Mouse (Mus musculus) brain, embryonic 18.5 days (tissue): ENCODE measurements at regions not wholly inside any gene's neighbourhood (a gene's known extent, or its start where the extent isn't known, plus 50 kb on each side); places are given as distances from the start of the nearest gene placed in this dataset.
"Not testable (repeated sequence)": the region's sequence is repeated elsewhere in the genome, so short reads cannot be mapped to it uniquely, and the experiment has no call there.

Source experiments
- DNase-seq: peaks from one replicate; pipeline ENCODE4 v3.0.0-alpha.2; 2012; ENCODE audit warnings: low read depth, low spot score

DNA sequence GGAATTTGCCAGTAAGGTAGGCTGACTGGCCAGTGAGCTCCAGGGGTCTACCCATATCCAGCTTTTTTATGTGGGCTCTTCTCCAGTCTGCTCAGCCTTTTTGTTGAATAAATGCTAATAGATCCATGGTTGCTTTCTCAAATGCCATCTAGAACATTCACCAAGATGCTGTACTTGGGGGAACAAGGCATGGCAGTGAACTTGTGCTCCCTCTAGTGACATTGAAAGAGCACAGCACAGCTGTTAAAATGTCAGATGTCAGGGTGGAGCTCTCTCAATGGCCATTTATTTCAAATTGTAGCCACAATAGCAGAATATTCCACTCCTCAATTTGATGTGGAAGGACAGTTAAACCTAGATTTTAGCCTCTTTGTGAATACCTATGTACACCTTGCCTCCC is 86.3 kb downstream of the Kcnk1 start:
- no peak for DNase-seq

GRCm38 (mm10) chr8:126082827-126083226 is 87.9 kb downstream of the Kcnk1 start:
- no peak for DNase-seq

DNA sequence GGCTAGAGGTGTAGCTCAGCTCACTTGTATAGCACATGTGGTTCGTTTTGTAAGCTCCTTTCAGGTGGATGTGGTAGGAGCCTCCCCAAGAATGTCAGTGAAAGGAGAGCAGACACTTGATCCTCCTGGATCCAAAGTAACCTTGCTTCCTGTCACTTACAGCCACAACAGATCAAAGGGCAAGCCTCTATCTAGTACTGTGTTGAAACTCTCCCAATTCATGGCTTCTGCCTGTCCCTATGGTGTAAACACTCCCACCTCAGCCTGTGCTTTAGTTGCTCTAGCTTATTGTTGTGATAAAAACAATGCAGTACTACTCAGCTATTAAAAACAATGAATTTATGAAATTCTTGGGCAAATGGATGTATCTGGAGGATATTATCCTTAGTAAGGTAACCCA is 95.8 kb downstream of the Kcnk1 start:
- DNase-seq: no peak

DNA sequence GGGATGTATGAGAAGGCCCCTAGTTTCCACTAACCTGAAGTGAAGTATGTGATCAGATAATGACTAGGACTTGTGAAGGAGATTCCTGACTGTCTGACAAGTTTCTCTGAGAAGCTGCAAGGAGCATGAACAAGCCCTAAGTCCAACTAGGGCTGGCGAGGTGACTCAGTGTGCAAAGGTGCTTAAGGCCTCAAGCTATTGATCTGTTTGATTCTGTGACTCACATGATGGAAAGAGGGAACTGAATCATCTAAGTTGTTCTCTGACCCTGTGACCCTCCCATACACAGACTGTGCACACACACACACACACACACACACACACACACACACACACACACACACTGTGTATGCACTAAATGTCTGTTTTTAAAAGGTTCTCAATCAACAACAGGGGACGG is 99.0 kb downstream of the Kcnk1 start:
- no peak for DNase-seq

DNA sequence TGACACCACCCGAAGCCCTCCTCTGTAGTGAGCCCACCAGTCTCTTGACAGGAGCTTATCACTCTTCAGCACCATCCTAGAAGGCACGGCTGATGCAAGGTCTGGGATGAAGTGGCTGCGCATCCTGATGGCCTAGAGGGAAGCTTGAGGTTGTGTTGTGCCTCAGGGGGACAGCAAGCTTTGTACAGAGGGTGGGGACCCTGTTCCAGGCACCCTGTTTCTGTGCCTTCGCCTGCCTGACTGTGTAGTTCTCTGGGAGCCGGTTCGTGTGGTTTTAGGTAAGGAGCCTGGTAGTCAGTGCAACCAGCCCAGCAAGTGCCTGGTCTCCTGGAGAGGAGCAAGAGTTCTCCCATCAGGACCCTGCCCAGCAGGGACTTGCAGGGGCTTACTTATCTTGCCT is 101.1 kb downstream of the Kcnk1 start:
- no peak for DNase-seq

DNA sequence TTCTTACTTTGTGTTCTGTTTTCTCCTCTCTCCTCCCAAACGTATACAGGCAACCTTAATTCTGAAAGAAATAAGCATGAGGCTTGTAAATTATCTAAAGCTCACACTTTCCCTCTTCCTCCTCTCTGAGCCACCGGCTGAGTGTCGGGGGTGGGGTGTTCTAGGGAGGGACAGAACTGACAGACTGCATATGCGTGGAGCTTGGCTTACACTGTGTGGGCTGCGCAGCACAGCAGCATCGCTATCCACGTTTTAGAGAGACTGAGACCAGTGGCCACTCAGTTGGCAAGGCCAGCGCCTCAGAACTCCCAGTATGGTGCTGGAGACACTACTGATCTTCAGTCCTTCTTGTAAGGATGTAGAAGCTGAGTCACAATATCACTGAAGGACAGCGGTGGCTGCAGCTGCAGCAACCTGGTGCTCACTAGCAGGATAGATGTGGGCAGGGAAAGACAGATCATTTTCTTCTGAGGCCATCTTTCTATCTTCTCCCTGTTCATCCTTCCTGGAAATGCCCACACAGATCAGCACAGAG is 101.7 kb downstream of the Kcnk1 start:
- no peak for DNase-seq

GRCm38 (mm10) chr8:126098886-126099285 is 103.9 kb downstream of the Kcnk1 start:
- no peak for DNase-seq

DNA sequence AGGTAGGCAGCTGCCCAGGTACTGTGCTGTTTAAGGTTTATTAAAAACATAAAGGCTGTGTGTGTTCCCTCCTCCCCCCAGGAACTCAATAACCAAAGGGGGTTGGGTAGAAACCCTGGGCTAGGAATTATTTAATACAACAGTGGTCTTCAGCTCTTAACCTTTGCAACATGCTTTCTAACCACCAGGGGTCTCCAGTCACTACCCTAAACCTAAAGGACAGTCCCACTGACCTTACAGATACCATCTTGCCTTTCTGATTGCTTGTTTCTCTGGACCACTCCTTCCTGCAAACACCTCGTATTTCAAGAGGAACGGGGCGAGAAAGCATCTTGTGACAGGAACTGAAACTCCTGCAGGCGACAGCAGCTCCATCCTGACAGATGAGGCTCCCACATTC is 104.9 kb downstream of the Kcnk1 start:
- no peak for DNase-seq

- no peak for DNase-seq
Measured at GRCm38 (mm10) chr8:126105043-126105442, 110.1 kb downstream of the Kcnk1 start.

DNA sequence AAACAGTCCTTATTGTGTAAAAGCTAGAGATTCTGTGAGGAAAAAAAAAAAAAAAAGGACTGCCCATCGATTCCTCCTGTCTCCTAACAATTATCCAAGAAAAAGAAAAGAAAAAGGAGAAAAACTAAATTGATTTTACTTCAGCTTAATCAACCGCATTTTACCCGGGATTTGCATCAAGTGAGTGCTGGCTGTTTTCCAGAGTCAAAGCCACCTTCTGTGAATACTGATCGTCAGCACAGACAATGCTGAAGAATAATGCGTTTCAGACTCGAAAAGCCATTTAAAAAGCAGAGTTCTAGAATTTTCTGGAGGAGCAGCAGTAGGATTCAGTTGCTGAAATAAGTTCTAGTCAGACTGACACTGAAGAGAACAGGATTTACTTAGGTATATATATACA is 131.1 kb downstream of the Kcnk1 start:
- DNase-seq: no peak

GRCm38 (mm10) chr8:126132076-126132475 is 137.1 kb downstream of the Kcnk1 start:
- no peak for DNase-seq

DNA sequence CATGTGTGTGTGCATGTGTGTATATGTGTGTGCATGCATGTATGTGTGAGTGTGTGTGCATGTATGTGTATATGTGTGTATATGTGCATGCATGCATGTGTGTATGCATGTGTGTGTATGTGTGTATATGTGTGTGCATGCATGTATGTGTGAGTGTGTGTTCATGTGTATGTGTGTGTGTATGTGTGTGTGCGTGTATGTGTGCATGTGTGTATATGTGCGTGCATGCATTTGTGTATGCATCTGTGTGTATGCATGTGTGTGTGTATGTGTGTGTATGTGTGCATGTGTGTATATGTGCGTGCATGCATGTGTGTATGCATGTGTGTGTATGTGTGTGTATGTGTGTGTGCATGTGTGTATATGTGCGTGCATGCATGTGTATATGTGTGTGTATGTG is 137.9 kb downstream of the Kcnk1 start:
- DNase-seq: not testable (repeated sequence)

DNA sequence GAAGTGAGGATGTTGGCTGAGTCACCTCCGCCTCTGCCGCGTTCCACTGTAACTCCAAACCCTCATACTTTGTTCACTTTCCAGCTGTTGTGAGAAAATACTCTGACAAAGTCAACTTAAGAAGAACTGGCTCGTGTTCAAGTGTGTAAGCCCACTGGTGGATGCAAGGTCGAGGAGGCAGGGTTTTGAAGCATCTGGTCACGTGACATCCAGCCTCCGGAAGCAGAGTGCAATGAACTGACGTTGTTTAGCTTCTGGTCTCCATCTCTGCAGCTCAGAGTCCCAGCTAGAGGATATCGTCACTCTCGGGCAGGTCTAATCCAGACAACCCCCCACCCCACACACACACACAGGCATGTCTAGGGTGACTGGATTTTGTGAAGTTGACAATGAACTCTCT is 140.1 kb downstream of the Kcnk1 start:
- DNase-seq: no peak

GRCm38 (mm10) chr8:126135573-126135972 is 140.6 kb downstream of the Kcnk1 start:
- DNase-seq: no peak

DNA sequence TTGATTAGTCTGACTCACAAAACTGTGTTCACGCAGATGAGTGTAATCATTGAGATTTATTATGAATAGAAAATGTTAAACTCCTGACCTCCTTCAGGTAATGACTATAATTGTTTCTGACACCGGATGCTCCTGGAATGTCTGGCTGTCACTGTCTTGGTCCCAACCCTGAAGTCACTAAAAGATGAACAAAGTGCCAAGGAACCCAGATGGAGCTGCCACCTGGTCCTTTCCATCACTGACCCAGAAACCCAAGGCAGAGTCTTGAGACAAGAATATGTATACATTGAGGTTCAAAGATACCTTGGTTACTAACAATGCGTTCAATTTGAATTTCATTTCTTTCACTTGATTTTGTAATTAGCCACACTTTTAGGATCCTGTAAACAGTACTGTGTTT is 142.0 kb downstream of the Kcnk1 start:
- DNase-seq: no peak

DNA sequence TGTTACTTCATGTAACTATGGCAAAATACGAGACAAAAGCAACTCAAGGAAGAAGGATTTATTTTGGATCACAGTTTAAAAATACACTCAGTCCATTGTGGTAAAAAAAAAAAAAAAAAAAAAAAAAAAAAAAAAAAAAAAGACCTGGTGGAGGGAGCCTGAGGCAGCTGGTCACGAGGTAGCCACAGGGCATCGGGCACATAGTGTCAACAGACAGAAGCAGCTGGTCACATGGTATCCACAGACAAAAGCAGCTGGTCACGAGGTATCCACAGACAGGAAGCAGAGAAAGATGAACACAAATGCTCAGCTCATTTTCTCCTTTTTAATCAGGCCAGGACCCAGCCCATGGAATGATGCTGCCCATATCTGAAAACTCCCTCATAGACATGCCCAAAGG is 142.5 kb downstream of the Kcnk1 start:
- no peak for DNase-seq

- DNase-seq: no peak
Measured at GRCm38 (mm10) chr8:126138645-126139545, 143.9 kb downstream of the Kcnk1 start.

DNA sequence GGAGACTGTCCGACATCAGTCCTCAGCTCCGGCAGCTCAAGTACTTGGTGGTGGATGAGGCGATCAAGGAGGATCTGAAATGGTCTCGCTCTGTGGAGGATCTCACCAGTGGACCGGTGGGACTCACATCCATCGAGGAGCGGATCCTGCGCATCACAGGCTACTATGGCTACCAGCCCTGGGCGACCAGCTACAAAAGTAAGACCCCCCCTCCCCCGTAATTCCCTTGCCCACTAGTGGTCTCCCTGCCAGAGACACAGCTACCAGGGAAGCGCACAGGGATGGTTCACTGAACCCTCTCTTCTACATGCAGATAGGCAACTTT is 144.5 kb downstream of the Kcnk1 start:
- DNase-seq: no peak

GRCm38 (mm10) chr8:126140998-126141397 is 146.0 kb downstream of the Kcnk1 start:
- DNase-seq: no peak

DNA sequence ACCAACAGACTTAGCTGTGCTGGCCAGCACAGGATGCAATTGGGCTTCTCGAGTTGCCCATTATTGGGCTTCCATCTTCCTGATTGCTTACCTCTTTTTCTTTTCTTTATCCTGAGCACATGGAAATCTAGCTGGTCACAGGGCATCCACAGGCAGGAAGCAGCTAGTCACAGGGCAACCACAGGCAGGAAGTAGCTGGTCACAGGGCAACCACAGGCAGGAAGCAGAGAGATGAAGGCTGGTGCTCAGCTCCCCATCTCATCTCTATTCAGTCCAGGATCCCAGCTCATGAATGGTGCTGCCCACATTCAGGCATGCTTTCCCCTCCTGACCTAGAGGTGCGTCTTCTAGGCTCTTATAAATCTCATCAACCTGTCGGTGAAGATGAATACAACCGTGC is 146.8 kb upstream of the Slc35f3 start:
- DNase-seq: no peak

DNA sequence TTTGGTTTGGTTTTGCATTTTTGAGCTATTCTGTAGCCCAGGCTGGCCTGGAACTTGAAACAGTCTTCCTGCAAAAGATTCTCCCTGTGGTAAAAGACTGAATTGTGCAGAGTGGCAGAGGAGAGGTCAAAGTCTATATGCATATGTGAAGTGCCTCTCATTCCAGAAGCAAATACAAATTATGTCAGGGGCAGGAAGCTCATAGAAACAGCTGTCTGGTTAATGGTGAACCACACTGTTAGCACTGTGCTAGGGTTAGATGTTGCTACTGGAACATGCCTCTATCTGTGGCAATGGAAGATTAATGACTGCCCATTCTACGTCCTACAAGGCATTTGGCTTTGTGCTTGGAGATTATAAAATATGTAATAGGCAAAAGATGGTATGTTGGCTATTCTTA is 144.4 kb upstream of the Slc35f3 start:
- no peak for DNase-seq

DNA sequence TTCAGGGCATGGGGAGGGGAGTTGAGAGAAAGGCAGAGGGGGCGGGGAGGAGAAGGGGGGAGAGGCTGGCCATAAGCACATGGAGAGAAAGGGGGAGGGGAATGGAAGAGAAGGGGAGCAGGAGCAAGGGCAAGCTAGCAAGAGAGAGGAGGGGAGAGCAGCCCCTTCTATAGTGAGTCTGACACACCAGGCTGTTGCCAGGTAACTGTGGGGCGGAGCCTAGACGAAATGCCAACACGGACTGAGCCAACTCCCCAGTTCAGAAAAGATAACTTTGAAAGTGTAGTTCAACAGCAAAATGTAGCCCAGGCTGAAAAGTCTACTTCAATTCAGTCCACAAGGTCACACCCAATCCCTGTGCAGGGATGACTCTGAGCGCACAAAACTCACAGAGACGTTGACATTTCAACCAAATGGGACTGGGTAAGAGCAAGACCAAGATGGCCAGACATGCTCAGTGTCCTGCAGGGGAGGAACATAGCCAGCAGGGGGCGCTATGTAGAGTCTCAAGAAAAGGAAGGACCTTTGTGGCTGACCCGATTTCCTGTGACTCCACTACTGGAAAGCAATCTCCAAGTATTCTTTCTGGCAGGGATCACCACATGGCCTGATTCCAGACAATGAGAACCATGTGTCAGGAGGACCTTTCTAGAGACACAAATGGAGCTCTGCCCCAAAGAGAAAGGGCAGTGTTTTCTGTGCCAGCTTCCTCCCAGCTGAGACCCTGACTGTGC is 140.7 kb upstream of the Slc35f3 start:
- no peak for DNase-seq

GRCm38 (mm10) chr8:126159485-126159884 is 138.9 kb upstream of the Slc35f3 start:
- no peak for DNase-seq
